Mouse (Mus musculus) brain, embryonic 14.5 days (tissue): Measurements from ENCODE around the gene Tlcd2.

ENCODE experiments used
- CTCF ChIP-seq: fragments of 200-500 bp; IDR thresholded peaks from 2 replicates; pipeline ENCODE4 v1.5.1; 2012; ENCODE audit warnings: inconsistent platforms, mild to moderate bottlenecking, moderate library complexity, borderline replicate concordance; ENCODE audit not compliant: insufficient read depth, insufficient read length; ENCODE audit errors: extremely low read depth
- POLR2A ChIP-seq: fragments of 200-500 bp; IDR thresholded peaks from 2 replicates; pipeline ENCODE4 v1.6.1; 2012; ENCODE audit warnings: mild to moderate bottlenecking, inconsistent platforms, borderline replicate concordance; ENCODE audit not compliant: poor library complexity, insufficient read depth, insufficient read length, severe bottlenecking; ENCODE audit errors: extremely low read depth

DNA sequence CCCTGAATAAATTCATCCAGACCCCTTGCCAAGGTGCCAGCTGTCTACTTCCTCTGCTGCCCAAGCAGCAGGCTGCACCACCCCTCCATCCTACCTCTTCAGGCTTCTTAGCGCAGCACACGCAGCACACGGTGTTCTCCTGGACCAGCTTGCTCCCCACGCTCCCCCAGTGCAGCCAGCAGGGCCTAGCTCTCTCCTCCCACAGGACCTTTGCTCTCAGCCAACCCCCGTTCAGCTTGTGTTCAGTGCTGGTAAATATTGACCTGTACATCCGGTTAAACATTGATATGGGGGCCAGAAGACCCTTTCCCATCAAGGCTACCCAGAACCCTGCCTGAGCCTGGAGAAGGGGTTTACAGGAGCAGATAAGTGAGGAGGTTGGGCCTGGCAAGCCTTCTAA, 22.2 kb upstream of the Tlcd2 start, which contains the start of gene Serpinf2:
- TF ChIP-seq POLR2A (no peak), CTCF (no peak)
